8 mouse cellular contexts compared by ENCODE assay signal in the genomic region with DNA sequence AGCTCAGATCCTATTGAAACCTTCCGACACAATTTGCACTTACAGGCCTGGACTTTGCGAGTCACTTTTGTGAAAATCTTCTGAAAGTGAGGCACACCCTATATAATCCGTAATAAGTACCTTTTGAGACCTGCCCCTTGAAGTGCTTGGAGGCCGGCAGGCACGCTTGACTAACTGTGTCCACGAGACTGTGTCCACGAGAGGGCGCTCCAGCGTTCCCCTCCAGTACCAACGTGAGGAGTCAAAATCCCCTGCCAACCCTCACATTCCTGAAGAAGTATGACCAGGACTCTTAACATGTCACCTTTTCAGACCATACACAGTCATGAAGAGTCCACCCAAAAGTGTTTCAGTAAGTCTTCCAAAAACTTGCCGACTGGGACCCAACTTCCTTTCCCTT. TPM values are rescaled to one million over a fixed set of nuclear protein-coding genes. Genes with fewer than 3 reads are reported as not detected.
DNase-seq lines count a peak whose midpoint lies in the region; ATAC-seq and TF ChIP-seq lines count a peak whose summit lies in the region.

No protein-coding gene starts in this region.

- no peak overlapping the region for H3K4me3 ChIP-seq in bone marrow, adult 2 months (replicated peaks; ENCODE audit: control insufficient read depth, low read depth, low read length)
- no peak overlapping the region for H3K4me3 ChIP-seq in embryonic fibroblast, embryonic 13.5 days (ENCODE audit: insufficient read depth, low read length)
- H3K4me3 ChIP-seq in heart, embryonic 12.5 days, result no peak overlapping the region
- H3K4me3 ChIP-seq in kidney, embryonic 14.5 days (ENCODE audit: low read length), result no peak overlapping the region
- no peak overlapping the region for H3K4me3 ChIP-seq in limb, embryonic 14.5 days (replicated peaks; ENCODE audit: low read length)
- H3K4me3 ChIP-seq in stomach, postnatal 0 days (ENCODE audit: low read depth, low read length), result no peak overlapping the region

- H3K4me1 ChIP-seq in bone marrow, adult 2 months (ENCODE audit: control insufficient read depth, insufficient read depth, low read length), result no peaks in the 10 kb centered on the region
- peaks cover 9% of the 10 kb centered on the region for H3K4me1 ChIP-seq in embryonic fibroblast, embryonic 13.5 days (ENCODE audit: control insufficient read depth, insufficient read depth, low read length)
- peaks cover 21% of the 10 kb centered on the region for H3K4me1 ChIP-seq in heart, embryonic 12.5 days (replicated peaks)
- peaks cover 22% of the 10 kb centered on the region; the same call in 1 of the 2 replicates for H3K4me1 ChIP-seq in kidney, embryonic 14.5 days (ENCODE audit: control insufficient read depth, insufficient read depth, low read length)
- peaks cover 15% of the 10 kb centered on the region; the same call in 1 of the 2 replicates for H3K4me1 ChIP-seq in limb, embryonic 14.5 days (ENCODE audit: control insufficient read depth, insufficient read depth, low read length)
- H3K4me1 ChIP-seq in stomach, postnatal 0 days (replicated peaks; ENCODE audit: control insufficient read depth, insufficient read depth), result no peaks in the 10 kb centered on the region; the same call in 1 of the 2 replicates

- H3K27ac ChIP-seq in bone marrow, adult 2 months (ENCODE audit: control insufficient read depth, insufficient read depth, low read depth, low read length, poor library complexity), result no peak overlapping the region
- no peak overlapping the region for H3K27ac ChIP-seq in embryonic fibroblast, embryonic 13.5 days (ENCODE audit: insufficient read depth, low read length)
- no peak overlapping the region for H3K27ac ChIP-seq in heart, embryonic 12.5 days (ENCODE audit: poor library complexity, severe bottlenecking)
- no peak overlapping the region for H3K27ac ChIP-seq in kidney, embryonic 14.5 days (ENCODE audit: low read depth, low read length)
- no peak overlapping the region for H3K27ac ChIP-seq in limb, embryonic 14.5 days (replicated peaks; ENCODE audit: low read depth, low read length)
- no peak overlapping the region for H3K27ac ChIP-seq in stomach, postnatal 0 days (replicated peaks)

- ATAC-seq in heart, embryonic 12.5 days (ENCODE audit: insufficient number of reproducible peaks, low FRiP score), result no peak
- no peak for ATAC-seq in kidney, embryonic 14.5 days (ENCODE audit: low FRiP score, low TSS enrichment)
- ATAC-seq in limb, embryonic 14.5 days (ENCODE audit: low FRiP score, low read depth), result no peak
- no peak; the same call in 1 of the 2 replicates for ATAC-seq in stomach, postnatal 0 days (ENCODE audit: low FRiP score, low TSS enrichment)

- H3K9me3 ChIP-seq in heart, embryonic 12.5 days (replicated peaks), result no peaks in the 10 kb centered on the region
- no peaks in the 10 kb centered on the region for H3K9me3 ChIP-seq in kidney, embryonic 14.5 days (ENCODE audit: control insufficient read depth, low read length)
- no peaks in the 10 kb centered on the region for H3K9me3 ChIP-seq in limb, embryonic 14.5 days (ENCODE audit: control insufficient read depth, low read length)
- no peaks in the 10 kb centered on the region for H3K9me3 ChIP-seq in stomach, postnatal 0 days (ENCODE audit: control insufficient read depth, low read length)

- peak; percentile 76 for TF ChIP-seq CTCF in bone marrow, adult 2 months (IDR thresholded peaks at IDR 0.05; ENCODE audit: control insufficient read depth, insufficient read depth, low read length)
- TF ChIP-seq CTCF in embryonic fibroblast, embryonic 13.5 days (IDR thresholded peaks at IDR 0.05; ENCODE audit: borderline replicate concordance, insufficient read depth, low read length), result peak; percentile 93
- TF ChIP-seq CTCF in stomach, postnatal 0 days (IDR thresholded peaks at IDR 0.05; ENCODE audit: low read depth), result peak; percentile 91

- DNase-seq in B cell, adult 2 months, result peak; percentile 66 to 70
- peak; percentile 90 for DNase-seq in limb, embryonic 14.5 days (ENCODE audit: low spot score)
- DNase-seq in natural killer cell, adult 2 months (ENCODE audit: low spot score in 2 of 2), result peak; percentile 41 to 49
- peak; percentile 88 for DNase-seq in stomach, postnatal 0 days (ENCODE audit: low spot score)

- H3K36me3 ChIP-seq in heart, embryonic 12.5 days, result no peaks in the 10 kb centered on the region
- H3K36me3 ChIP-seq in kidney, embryonic 14.5 days (ENCODE audit: control insufficient read depth, insufficient read depth, low read length), result no peaks in the 10 kb centered on the region
- no peaks in the 10 kb centered on the region for H3K36me3 ChIP-seq in limb, embryonic 14.5 days (ENCODE audit: control insufficient read depth, insufficient read depth, low read length)
- no peaks in the 10 kb centered on the region for H3K36me3 ChIP-seq in stomach, postnatal 0 days (ENCODE audit: control insufficient read depth, insufficient read depth, low read length)

- H3K27me3 ChIP-seq in heart, embryonic 12.5 days (replicated peaks), result peaks cover 43% of the 10 kb centered on the region
- peaks cover 4% of the 10 kb centered on the region; the same call in 1 of the 2 replicates for H3K27me3 ChIP-seq in kidney, embryonic 14.5 days (ENCODE audit: control insufficient read depth, insufficient read depth, low read length)
- H3K27me3 ChIP-seq in limb, embryonic 14.5 days (ENCODE audit: control insufficient read depth, insufficient read depth, low read length), result peaks cover 7% of the 10 kb centered on the region; the same call in 1 of the 2 replicates
- H3K27me3 ChIP-seq in stomach, postnatal 0 days (ENCODE audit: control insufficient read depth, insufficient read depth, low read length), result no peaks in the 10 kb centered on the region

- H3K9ac ChIP-seq in heart, embryonic 12.5 days, result no peak overlapping the region
- no peak overlapping the region for H3K9ac ChIP-seq in kidney, embryonic 14.5 days (ENCODE audit: low read depth, low read length)
- no peak overlapping the region for H3K9ac ChIP-seq in limb, embryonic 14.5 days (ENCODE audit: low read depth, low read length, severe bottlenecking)
- no peak overlapping the region for H3K9ac ChIP-seq in stomach, postnatal 0 days (ENCODE audit: low read length)

- no peak for TF ChIP-seq POLR2A in bone marrow, adult 2 months (IDR thresholded peaks at IDR 0.05; ENCODE audit: borderline replicate concordance, control insufficient read depth, low read depth, low read length)
- TF ChIP-seq POLR2A in embryonic fibroblast, embryonic 13.5 days (IDR thresholded peaks at IDR 0.05; ENCODE audit: low read depth, low read length), result no peak
- TF ChIP-seq POLR2A in limb, embryonic 14.5 days (IDR thresholded peaks at IDR 0.05; ENCODE audit: borderline replicate concordance, extremely low read depth, insufficient read depth, insufficient read length), result no peak

- no peak for TF ChIP-seq EP300 in stomach, postnatal 0 days (optimal IDR thresholded peaks at IDR 0.05)

- peak overlapping the region; percentile 95 for H3K4me2 ChIP-seq in heart, embryonic 12.5 days
- peak overlapping the region; percentile 99; the same call in 1 of the 2 replicates for H3K4me2 ChIP-seq in kidney, embryonic 14.5 days (replicated peaks; ENCODE audit: low read depth, low read length)
- H3K4me2 ChIP-seq in limb, embryonic 14.5 days (replicated peaks; ENCODE audit: low read depth, low read length, severe bottlenecking), result peak overlapping the region; percentile 9; the same call in 1 of the 2 replicates
- peak overlapping the region; percentile 95 for H3K4me2 ChIP-seq in stomach, postnatal 0 days (replicated peaks; ENCODE audit: low read depth)

- 1% methylated on average over 11 of the region's 11 CpGs for WGBS in bone marrow, adult 2 months
- WGBS in heart, embryonic 12.5 days, result 1% methylated on average over 11 of the region's 11 CpGs
- WGBS in kidney, embryonic 14.5 days, result 1% methylated on average over 11 of the region's 11 CpGs
- WGBS in limb, embryonic 14.5 days, result 2% methylated on average over 11 of the region's 11 CpGs
- 2% methylated on average over 11 of the region's 11 CpGs for WGBS in stomach, postnatal 0 days

RNA-seq across cellular contexts. Expression of a gene that starts 1.6 kb away (rescaled TPM):
- 4.2 TPM in 1 of 2 replicates, not detected in the other for polyA plus RNA-seq in bone marrow, adult 2 months (2011; ENCODE audit: insufficient read depth, insufficient read length, low replicate concordance, missing spikeins)
- polyA plus RNA-seq in embryonic fibroblast, embryonic 13.5 days (2011; ENCODE audit: insufficient read length, low read depth, missing spikeins), result 5.2 and 8.5 TPM in 2 replicates
- polyA plus RNA-seq in heart, embryonic 12.5 days (2016; fragmentation: Nextera tagmentation; extraction: Ambion mirVana), result 1.4 and 1.7 TPM in 2 replicates
- polyA plus RNA-seq in kidney, embryonic 14.5 days (2014; fragmentation: Nextera tagmentation; extraction: Ambion mirVana), result 6.3 and 6.8 TPM in 2 replicates
- 6.7 and 7.8 TPM in 2 replicates for polyA plus RNA-seq in limb, embryonic 14.5 days (2012; rRNA removed)
- 4.7 and 5.3 TPM in 2 replicates for polyA plus RNA-seq in limb, embryonic 14.5 days (2014; fragmentation: Nextera tagmentation; extraction: Ambion mirVana)
- 1.8 and 2.2 TPM in 2 replicates for polyA plus RNA-seq in stomach, postnatal 0 days (2015; fragmentation: Nextera tagmentation; extraction: Ambion mirVana)

Comparison
In these comparisons a context has a peak if more than half of its experiments do, and no peak if none do; other contexts are left out.
1. H3K4me2 ChIP-seq: peak in every context shown above with its lines; median percentile 99 in kidney, embryonic 14.5 days; 95 in heart, embryonic 12.5 days; 95 in stomach, postnatal 0 days; 9 in limb, embryonic 14.5 days.